Mouse (Mus musculus) testis, adult 2 months (tissue): ENCODE measurements around the gene Trpv4.

Source experiments
- CTCF ChIP-seq: fragments of 200-500 bp; IDR thresholded peaks from 2 replicates; pipeline ENCODE4 v1.5.1; 2012; ENCODE audit warnings: low read depth, mild to moderate bottlenecking, inconsistent platforms, low read length, moderate library complexity; ENCODE audit not compliant: control insufficient read depth, insufficient read depth, insufficient replicate concordance
- POLR2A ChIP-seq: fragments of 200-500 bp; IDR thresholded peaks from 2 replicates; pipeline ENCODE4 v1.6.1; 2012; ENCODE audit warnings: low read depth, mild to moderate bottlenecking, inconsistent platforms, low read length, moderate library complexity; ENCODE audit not compliant: control insufficient read depth

DNA sequence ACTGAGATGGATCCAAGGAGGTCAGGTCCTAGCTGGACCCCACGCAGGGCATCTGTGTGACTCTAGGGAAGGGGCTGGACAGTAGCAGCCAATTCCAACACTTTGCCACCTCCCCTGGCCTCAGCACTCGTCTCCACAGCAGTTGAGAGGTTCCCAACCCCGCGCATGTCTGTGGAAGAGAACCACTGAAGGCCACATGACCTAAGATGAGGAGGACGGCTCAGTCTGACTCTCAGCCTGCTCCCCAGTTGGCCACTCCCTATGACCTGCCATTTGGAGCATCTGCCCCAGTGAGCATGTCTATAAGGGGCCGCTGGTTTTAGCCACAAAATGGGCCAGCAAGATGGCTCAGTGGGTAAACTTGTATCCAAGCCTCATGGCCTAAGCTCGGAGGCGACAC lies 56.2 kb downstream of the Trpv4 start:
- TF ChIP-seq CTCF (no peak), POLR2A (no peak)
